Mouse (Mus musculus): ENCODE measurements around the gene Cbwd1.

The Cbwd1 gene

GRCm38 (mm10) chr19:24977991-24978390 lies 16.6 kb upstream of the Cbwd1 start:
- no peak for DNase-seq (ENCODE audit: low read depth, low spot score)

- DNase-seq (ENCODE audit: low read depth, low spot score) = no peak
Observed at GRCm38 (mm10) chr19:24972701-24973390, 11.4 kb upstream of the Cbwd1 start.

GRCm38 (mm10) chr19:24971307-24971706 lies 9.9 kb upstream of the Cbwd1 start:
- DNase-seq (ENCODE audit: low read depth, low spot score) = no peak

- DNase-seq (ENCODE audit: low read depth, low spot score) = no peak
Observed at GRCm38 (mm10) chr19:24966941-24967340, 5.5 kb upstream of the Cbwd1 start.

- no peak for DNase-seq (ENCODE audit: low read depth, low spot score)
Observed at GRCm38 (mm10) chr19:24966203-24966602, 4.8 kb upstream of the Cbwd1 start.

- DNase-seq (ENCODE audit: low read depth, low spot score) = peak; percentile 55
Observed at GRCm38 (mm10) chr19:24958531-24958930, 2.9 kb downstream of the Cbwd1 start.

GRCm38 (mm10) chr19:24945521-24946262 lies 15.7 kb downstream of the Cbwd1 start:
- no peak for DNase-seq (ENCODE audit: low read depth, low spot score)

- DNase-seq (ENCODE audit: low read depth, low spot score) = no peak
Observed at GRCm38 (mm10) chr19:24937084-24937483, 24.3 kb downstream of the Cbwd1 start.

- peak; percentile 12 for DNase-seq (ENCODE audit: low read depth, low spot score)
Observed at GRCm38 (mm10) chr19:24929041-24929440, 32.4 kb downstream of the Cbwd1 start.

GRCm38 (mm10) chr19:24920866-24921265 lies 40.5 kb downstream of the Cbwd1 start:
- no peak for DNase-seq (ENCODE audit: low read depth, low spot score)

- no peak for DNase-seq (ENCODE audit: low read depth, low spot score)
Observed at GRCm38 (mm10) chr19:24908385-24909155, 52.8 kb downstream of the Cbwd1 start.

GRCm38 (mm10) chr19:24907655-24908054 lies 53.8 kb downstream of the Cbwd1 start:
- DNase-seq (ENCODE audit: low read depth, low spot score) = no peak

- no peak for DNase-seq (ENCODE audit: low read depth, low spot score)
Observed at GRCm38 (mm10) chr19:24902821-24903220, 58.6 kb downstream of the Cbwd1 start.

- DNase-seq (ENCODE audit: low read depth, low spot score) = no peak
Observed at GRCm38 (mm10) chr19:24902256-24902655, 59.2 kb downstream of the Cbwd1 start.

GRCm38 (mm10) chr19:24901666-24902065 lies 59.7 kb downstream of the Cbwd1 start:
- no peak for DNase-seq (ENCODE audit: low read depth, low spot score)

GRCm38 (mm10) chr19:24900581-24901220 lies 60.7 kb downstream of the Cbwd1 start, which contains the start of gene Foxd4:
TSS of gene Foxd4 (minus strand) at chr19:24901197.
- DNase-seq (ENCODE audit: low read depth, low spot score) = no peak

- no peak for DNase-seq (ENCODE audit: low read depth, low spot score)
Observed at GRCm38 (mm10) chr19:24899578-24900544, 61.5 kb downstream of the Cbwd1 start.

GRCm38 (mm10) chr19:24898737-24899577 lies 62.5 kb downstream of the Cbwd1 start:
- DNase-seq (ENCODE audit: low read depth, low spot score) = no peak

- no peak for DNase-seq (ENCODE audit: low read depth, low spot score)
Observed at GRCm38 (mm10) chr19:24897896-24898736, 63.3 kb downstream of the Cbwd1 start.

Measured in telencephalon, adult 2 months (tissue).